Mouse (Mus musculus) heart, postnatal 0 days (tissue): ENCODE results near the gene Gatd1. TPM values are rescaled to one million over a fixed set of nuclear protein-coding genes. Genes with fewer than 3 reads are reported as not detected.

ENCODE experiments used
- ATAC-seq: fragments of 200-750 bp; cut with Nextera tagmentation; 2 replicates; pipeline ENCODE4 v1.8.0; 2017; ENCODE audit warnings: low read depth, moderate number of reproducible peaks, moderate library complexity; ENCODE audit not compliant: insufficient read depth
- DNase-seq: peaks from one replicate; pipeline ENCODE4 v3.0.0-alpha.2; 2016; ENCODE audit warnings: low spot score
- H3K27ac ChIP-seq: fragments of 300-500 bp; sonication (generic); 2 replicates; pipeline ENCODE4 v1.5.1; 2014; ENCODE audit warnings: low read depth, mild to moderate bottlenecking
- H3K27me3 ChIP-seq: fragments of 300-500 bp; sonication (generic); 2 replicates; pipeline ENCODE4 v1.6.1; 2014; ENCODE audit warnings: low read length, mixed read lengths; ENCODE audit not compliant: control insufficient read depth, insufficient read depth
- H3K36me3 ChIP-seq: fragments of 300-500 bp; sonication (generic); replicated peaks from 2 replicates; pipeline ENCODE4 v1.6.1; 2014; ENCODE audit warnings: low read length, mixed read lengths; ENCODE audit not compliant: control insufficient read depth, insufficient read depth
- H3K4me1 ChIP-seq: fragments of 300-500 bp; sonication (generic); 2 replicates; pipeline ENCODE4 v1.6.1; 2014; ENCODE audit warnings: antibody characterized with exemption; ENCODE audit not compliant: control insufficient read depth, insufficient read depth
- H3K4me2 ChIP-seq: fragments of 300-500 bp; sonication (generic); 2 replicates; pipeline ENCODE4 v1.6.1; 2014; ENCODE audit warnings: low read depth, mild to moderate bottlenecking, low read length, moderate library complexity
- H3K4me3 ChIP-seq: fragments of 300-500 bp; sonication (generic); 2 replicates; pipeline ENCODE4 v1.5.1; 2014; ENCODE audit warnings: low read depth, low read length
- H3K9ac ChIP-seq: fragments of 300-500 bp; sonication (generic); replicated peaks from 2 replicates; pipeline ENCODE4 v1.6.1; 2014; ENCODE audit warnings: low read depth, low read length, mixed read lengths
- H3K9me3 ChIP-seq: fragments of 300-500 bp; sonication (generic); replicated peaks from 2 replicates; pipeline ENCODE4 v1.6.1; 2016; ENCODE audit warnings: low read length; ENCODE audit not compliant: control insufficient read depth
- CTCF ChIP-seq: IDR thresholded peaks from 2 replicates; pipeline ENCODE4 v1.5.1; 2016; ENCODE audit warnings: antibody characterized with exemption, control low read depth, low read depth
- EP300 ChIP-seq: IDR thresholded peaks from 2 replicates; pipeline ENCODE4 v1.6.1; 2016; ENCODE audit warnings: antibody characterized with exemption, low read depth
- WGBS: fragments of 180-500 bp; shearing (Covaris S2); extraction: QIAGEN DNeasy Blood & Tissue Kit; methylation state at CpG from one replicate; pipeline ENCODE4 v1.1.7; 2014; 5-methylcytosine and 5-hydroxymethylcytosine counted together
- polyA plus RNA-seq: library from polyadenylated mRNA; unstranded; fragments of >200 nt; fragmentation: Nextera tagmentation; extraction: Ambion mirVana; gene quantifications from 2 replicates; pipeline ENCODE4 v1.2.1, GENCODE M21; 2015
- total RNA-seq: library from RNA; depleted of rRNA; stranded (reverse); fragments of >200 nt; gene quantifications from 2 replicates; pipeline ENCODE4 v1.2.3, GENCODE M21; 2014; ENCODE audit warnings: low replicate concordance

Gene Gatd1
- total and polyA plus RNA-seq, 2 experiments from 2014 or later, result 19.9 to 29.4 TPM

DNA sequence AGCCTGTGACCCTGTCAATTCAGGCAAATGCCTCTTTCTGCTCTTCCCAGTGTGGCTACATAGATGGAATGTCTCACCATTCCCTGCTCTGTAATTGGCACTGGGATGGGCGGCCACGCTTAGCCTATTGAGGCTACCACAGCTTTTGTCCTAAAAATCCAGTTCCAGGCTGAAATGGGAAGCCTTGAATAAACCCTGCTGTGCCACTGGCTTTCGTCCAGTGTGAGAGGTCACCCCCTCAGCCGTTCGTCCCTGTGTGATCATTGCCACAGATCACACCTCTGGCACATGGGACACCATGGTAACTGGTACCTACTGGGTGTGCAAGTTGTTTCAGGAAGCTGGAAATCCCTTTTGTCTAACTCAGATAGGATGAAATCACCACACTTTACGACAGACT, 40.3 kb downstream of the Gatd1 start:
- 69% methylated on average over 6 of the region's 6 CpGs for WGBS
- no peak overlapping the region for H3K9ac ChIP-seq
- H3K4me2 ChIP-seq, result no peak overlapping the region
- no peaks in the 10 kb centered on the region for H3K27me3 ChIP-seq
- H3K27ac ChIP-seq, result no peak overlapping the region
- ATAC-seq (no peak), DNase-seq (no peak)
- TF ChIP-seq EP300 (no peak), CTCF (no peak)
- no peaks in the 10 kb centered on the region for H3K9me3 ChIP-seq
- H3K4me3 ChIP-seq, result no peak overlapping the region
- no peaks in the 10 kb centered on the region for H3K36me3 ChIP-seq
- H3K4me1 ChIP-seq, result no peaks in the 10 kb centered on the region

DNA sequence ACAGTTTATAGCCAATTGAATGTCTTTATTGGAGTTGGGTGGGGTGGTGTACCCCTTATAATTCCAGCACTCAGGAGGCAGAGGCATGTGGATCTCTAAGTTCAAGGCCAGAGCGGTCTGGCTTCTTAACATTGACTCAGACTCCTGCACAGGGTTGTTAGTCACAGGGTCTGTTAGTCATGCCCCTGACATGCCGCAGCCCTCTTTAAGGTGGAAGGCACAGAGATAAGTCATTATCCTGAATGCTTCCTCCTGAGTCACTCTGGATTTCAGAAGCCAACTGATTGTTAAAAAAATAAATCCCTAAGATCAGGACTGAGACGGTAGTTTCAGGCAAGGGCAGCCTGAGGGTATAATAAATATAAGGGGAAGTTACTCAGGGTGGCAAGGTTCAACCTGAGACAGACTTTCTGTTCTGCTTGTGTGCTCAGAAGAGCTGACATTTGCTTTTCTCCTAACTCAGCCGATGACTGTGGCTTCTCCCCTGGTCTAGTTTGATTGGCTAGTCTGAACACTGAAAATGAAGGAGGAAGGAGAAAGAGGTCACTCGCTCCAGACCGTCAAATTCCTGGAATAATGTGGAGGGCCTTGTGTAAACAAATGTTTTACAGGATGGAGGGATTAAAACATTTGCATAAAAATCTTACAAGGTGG, 41.9 kb downstream of the Gatd1 start:
- no peak for DNase-seq

DNA sequence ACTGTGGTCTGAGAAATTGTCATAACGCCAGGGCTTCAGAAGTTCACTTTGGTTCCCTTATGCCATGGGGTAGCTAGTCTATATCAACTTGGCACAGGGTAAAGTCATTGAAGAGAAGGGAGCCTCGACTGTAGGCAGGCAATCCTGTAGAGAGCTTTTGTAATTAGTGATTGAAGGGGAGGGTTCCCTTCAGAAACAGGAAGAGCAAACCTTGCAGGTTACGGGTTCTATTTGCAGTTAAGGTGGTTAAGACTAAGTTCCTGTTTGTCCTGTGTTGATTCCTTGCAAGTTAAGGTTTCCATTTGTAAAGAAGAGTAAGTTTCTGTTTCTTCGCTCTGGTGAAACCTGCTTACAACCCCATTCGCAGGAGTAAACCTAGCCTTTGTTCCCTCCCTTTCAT, 44.0 kb downstream of the Gatd1 start:
- ATAC-seq (no peak), DNase-seq (no peak)
- Histone ChIP-seq H3K4me1 (no peaks in the 10 kb centered on the region), H3K9ac (no peak overlapping the region), H3K4me3 (no peak overlapping the region), H3K27me3 (no peaks in the 10 kb centered on the region), H3K27ac (no peak overlapping the region), H3K9me3 (no peaks in the 10 kb centered on the region), H3K4me2 (no peak overlapping the region), H3K36me3 (no peaks in the 10 kb centered on the region)
- TF ChIP-seq CTCF (no peak), EP300 (no peak)
- 65% methylated on average over 5 of the region's 5 CpGs for whole genome bisulfite sequencing

More for the DNA sequence above, 41.9 kb downstream of the Gatd1 start:
- H3K27ac ChIP-seq, result no peak overlapping the region
- H3K4me2 ChIP-seq, result no peak overlapping the region
- H3K27me3 ChIP-seq, result no peaks in the 10 kb centered on the region
- H3K9ac ChIP-seq, result no peak overlapping the region
- H3K9me3 ChIP-seq, result no peaks in the 10 kb centered on the region
- TF ChIP-seq CTCF (no peak), EP300 (no peak)
- 41% methylated on average over 6 of the region's 6 CpGs for WGBS
- no peaks in the 10 kb centered on the region for H3K4me1 ChIP-seq
- no peak for ATAC-seq
- no peak overlapping the region for H3K4me3 ChIP-seq
- no peaks in the 10 kb centered on the region for H3K36me3 ChIP-seq

DNA sequence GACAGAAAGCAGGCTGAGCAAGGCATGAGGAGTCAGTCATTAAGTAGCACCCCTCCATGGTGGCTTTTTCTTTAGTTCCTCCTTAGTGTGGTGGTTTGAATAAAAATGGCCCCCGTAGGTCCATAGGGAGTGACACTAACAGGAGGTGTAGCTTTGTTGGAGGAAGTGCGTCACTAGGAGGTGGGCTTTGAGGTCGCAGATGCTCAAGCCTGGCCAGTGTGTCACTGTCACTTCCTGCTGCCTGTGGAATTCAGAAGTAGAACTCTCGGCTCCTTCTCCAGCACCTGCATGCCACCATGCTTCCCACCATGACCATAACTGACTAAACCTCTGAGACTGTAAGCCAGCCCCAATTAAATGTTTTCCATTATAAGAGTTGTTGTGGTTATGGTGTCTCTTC, 46.6 kb downstream of the Gatd1 start:
- Histone ChIP-seq H3K4me3 (no peak overlapping the region), H3K4me1 (no peaks in the 10 kb centered on the region), H3K36me3 (no peaks in the 10 kb centered on the region), H3K9ac (no peak overlapping the region), H3K27ac (no peak overlapping the region), H3K4me2 (no peak overlapping the region), H3K9me3 (no peaks in the 10 kb centered on the region), H3K27me3 (no peaks in the 10 kb centered on the region)
- TF ChIP-seq CTCF (no peak), EP300 (no peak)
- DNase-seq (no peak), ATAC-seq (no peak)
- WGBS, result 74% methylated on average over 4 of the region's 4 CpGs

DNA sequence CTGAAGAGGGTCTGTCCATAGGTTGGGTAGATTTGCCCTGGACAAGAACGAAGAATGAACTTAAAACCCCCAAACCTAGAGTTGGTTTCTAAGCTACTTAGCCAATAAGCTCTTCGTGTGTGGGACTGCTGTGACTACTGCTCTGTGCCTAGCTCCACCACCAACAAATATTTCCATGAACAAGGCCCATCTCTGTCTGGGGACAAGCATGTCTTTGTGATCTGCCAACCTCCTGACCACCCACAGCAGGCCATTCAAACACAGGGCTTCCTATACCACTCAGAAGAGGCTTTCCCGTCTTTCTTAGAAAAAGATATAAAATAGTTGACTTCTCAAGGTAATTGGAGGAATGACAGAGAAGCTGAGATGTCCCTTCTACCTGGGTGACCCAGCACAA, 48.9 kb downstream of the Gatd1 start:
- H3K27ac ChIP-seq, result no peak overlapping the region
- TF ChIP-seq CTCF (no peak), EP300 (no peak)
- no peaks in the 10 kb centered on the region for H3K4me1 ChIP-seq
- no peaks in the 10 kb centered on the region for H3K9me3 ChIP-seq
- no peaks in the 10 kb centered on the region for H3K36me3 ChIP-seq
- H3K9ac ChIP-seq, result no peak overlapping the region
- ATAC-seq (no peak), DNase-seq (no peak)
- no peak overlapping the region for H3K4me2 ChIP-seq
- WGBS, result 56% methylated on average over 3 of the region's 3 CpGs
- no peak overlapping the region for H3K4me3 ChIP-seq
- peaks cover 11% of the 10 kb centered on the region for H3K27me3 ChIP-seq

DNA sequence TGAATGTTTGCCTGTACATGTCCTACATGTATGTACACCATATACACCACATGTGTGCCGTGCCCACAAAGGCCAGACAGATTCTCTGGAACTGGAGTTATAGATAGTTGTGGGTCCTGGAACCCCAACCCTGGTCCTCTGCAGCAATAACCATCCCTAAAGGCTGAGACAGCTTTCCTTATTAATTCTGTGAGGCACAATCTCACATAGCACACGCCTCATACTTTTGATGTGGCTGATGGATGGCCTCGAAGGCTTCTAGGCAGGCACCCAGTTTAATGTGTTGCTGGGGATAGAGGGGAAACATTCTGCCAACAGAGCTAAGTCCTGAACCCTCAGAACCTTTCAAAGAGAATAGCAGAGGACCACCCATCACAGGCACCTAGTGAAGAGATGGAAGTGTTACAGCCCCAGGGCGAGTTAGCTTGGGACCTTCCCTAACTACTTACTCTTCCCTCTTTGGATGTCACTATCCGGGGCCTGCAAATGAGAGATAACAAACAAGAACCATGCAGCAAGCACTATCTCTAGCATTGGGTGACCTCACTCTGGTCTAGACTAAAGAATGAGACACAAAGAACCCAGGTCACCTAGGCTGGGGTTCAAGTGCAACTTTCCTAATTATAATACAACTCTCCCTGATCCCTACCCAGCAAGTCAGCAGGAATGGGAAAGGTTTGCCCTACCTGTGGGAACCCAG, 49.4 kb downstream of the Gatd1 start:
- no peak for ATAC-seq

More for the DNA sequence above, 49.4 kb downstream of the Gatd1 start:
- Histone ChIP-seq H3K4me1 (no peaks in the 10 kb centered on the region), H3K9me3 (no peaks in the 10 kb centered on the region), H3K4me2 (no peak overlapping the region), H3K27ac (no peak overlapping the region), H3K27me3 (peaks cover 11% of the 10 kb centered on the region), H3K36me3 (no peaks in the 10 kb centered on the region), H3K4me3 (no peak overlapping the region), H3K9ac (no peak overlapping the region)
- WGBS, result 47% methylated on average over 5 of the region's 5 CpGs
- TF ChIP-seq CTCF (no peak), EP300 (no peak)
- DNase-seq, result no peak
